Mouse (Mus musculus) ES-E14 (cell line): ENCODE measurements around the gene Akap10. TPM values are rescaled to one million over a fixed set of nuclear protein-coding genes. Genes with fewer than 3 reads are reported as not detected.

ENCODE experiments used
- DNase-seq: peaks from one replicate; pipeline ENCODE4 v3.0.0-alpha.2; 2013; ENCODE audit warnings: low read depth, low spot score
- H3K27ac ChIP-seq: 2 replicates; pipeline ENCODE4 v1.5.1; 2012; ENCODE audit warnings: low read depth, mild to moderate bottlenecking, low read length, moderate library complexity, mixed read lengths; ENCODE audit not compliant: poor library complexity, insufficient read depth, severe bottlenecking
- H3K36me3 ChIP-seq: 2 replicates; pipeline ENCODE4 v1.6.1; 2012; ENCODE audit warnings: mild to moderate bottlenecking, low read length, moderate library complexity, mixed read lengths; ENCODE audit not compliant: control insufficient read depth, poor library complexity, insufficient read depth, severe bottlenecking
- H3K4me1 ChIP-seq, 2 experiments: fragments of 150-350 bp in 1 of 2; sonication (generic) in 1 of 2; 2 replicates each; pipeline ENCODE4 v1.6.1; 2012; ENCODE audit warnings: low read length in 2 of 2, mild to moderate bottlenecking in 1 of 2, mixed read lengths in 1 of 2; ENCODE audit not compliant: control insufficient read depth in 2 of 2, insufficient read depth in 2 of 2, poor library complexity in 1 of 2
- H3K4me3 ChIP-seq, 2 experiments: fragments of 150-350 bp in 1 of 2; sonication (generic) in 1 of 2; 2 replicates each; pipeline ENCODE4 v1.5.1; 2012; ENCODE audit warnings: low read length in 2 of 2, low read depth in 1 of 2, mild to moderate bottlenecking in 1 of 2, mixed read lengths in 1 of 2; ENCODE audit not compliant: insufficient read depth in 1 of 2, poor library complexity in 1 of 2, severe bottlenecking in 1 of 2
- H3K9ac ChIP-seq: 2 replicates; pipeline ENCODE4 v1.6.1; 2012; ENCODE audit warnings: low read depth, mild to moderate bottlenecking, low read length, mixed read lengths; ENCODE audit not compliant: poor library complexity, insufficient read depth, severe bottlenecking
- H3K9me3 ChIP-seq: fragments of 150-350 bp; sonication (generic); 2 replicates; pipeline ENCODE4 v1.6.1; 2012; ENCODE audit warnings: low read depth, mild to moderate bottlenecking, low read length; ENCODE audit not compliant: control insufficient read depth, insufficient read depth
- CHD2 ChIP-seq: IDR thresholded peaks from 2 replicates; pipeline ENCODE4 v1.6.1; 2014; ENCODE audit warnings: mild to moderate bottlenecking, low read depth, low read length, inconsistent platforms
- HCFC1 ChIP-seq: IDR thresholded peaks from 2 replicates; pipeline ENCODE4 v1.6.1; 2012; ENCODE audit warnings: low read length, inconsistent platforms, borderline replicate concordance; ENCODE audit not compliant: insufficient read depth
- MAFK ChIP-seq: IDR thresholded peaks from 2 replicates; pipeline ENCODE4 v1.6.1; 2014; ENCODE audit warnings: mild to moderate bottlenecking, low read depth, low read length, inconsistent platforms; ENCODE audit not compliant: insufficient read depth
- ZC3H11A ChIP-seq: IDR thresholded peaks from 2 replicates; pipeline ENCODE4 v1.6.1; 2012; ENCODE audit warnings: low read depth, mild to moderate bottlenecking, inconsistent platforms, low read length, borderline replicate concordance
- ZNF384 ChIP-seq: IDR thresholded peaks from 2 replicates; pipeline ENCODE4 v1.6.1; 2012; ENCODE audit warnings: low read depth, low read length, inconsistent platforms
- in situ Hi-C, 2 experiments: fragments of 600-800 bp; cut with MboI; formaldehyde crosslinking; loops; one replicate each; pipeline ENCODE4 v1.15.1; 2025; ENCODE audit warnings: low sequenced_read_pairs in 2 of 2, inconsistent platforms in 1 of 2; ENCODE audit not compliant: unreplicated experiment in 2 of 2
- total RNA-seq: library from RNA; depleted of rRNA; stranded (reverse); fragments of 300-350 nt; gene quantifications from 2 replicates; pipeline ENCODE4 v1.2.3, GENCODE M21; 2012

Akap10 gene
- total RNA-seq, 1 experiment, result 24.2 TPM

- Histone ChIP-seq H3K9me3 (no peaks in the 10 kb centered on the region), H3K9ac (peak overlapping the region; percentile 96; the same call in 1 of the 2 replicates), H3K4me3 (peak overlapping the region; percentile 95 to 99), H3K27ac (no peak overlapping the region), H3K4me1 (peaks cover 0 to 8% of the 10 kb centered on the region in 2 experiments; a peak in 1 of 4 replicates), H3K36me3 (no peaks in the 10 kb centered on the region)
- DNase-seq, result no peak
- TF ChIP-seq ZNF384 (no peak), MAFK (no peak), CHD2 (no peak), ZC3H11A (no peak), HCFC1 (no peak)
- in situ Hi-C loops, result no loop called here
Measured at GRCm38 (mm10) chr11:61930640-61931586, 861 bp upstream of the Akap10 start.

- TF ChIP-seq ZC3H11A (no peak), MAFK (no peak), ZNF384 (no peak), HCFC1 (no peak), CHD2 (no peak)
- Histone ChIP-seq H3K36me3 (no peaks in the 10 kb centered on the region), H3K27ac (peak overlapping the region; percentile 79), H3K4me3 (peak overlapping the region; percentile 95 to 99), H3K9me3 (no peaks in the 10 kb centered on the region), H3K9ac (peak overlapping the region; percentile 96), H3K4me1 (peaks cover 0 to 8% of the 10 kb centered on the region in 2 experiments; a peak in 1 of 4 replicates)
- DNase-seq, result peak; percentile 22
- in situ Hi-C loops, result no loop called here
Measured at GRCm38 (mm10) chr11:61929323-61930097, 542 bp downstream of the Akap10 start.

- no peak for TF ChIP-seq ZNF384
- TF ChIP-seq CHD2, result no peak
- no peak for TF ChIP-seq HCFC1
- no peak for TF ChIP-seq ZC3H11A
- no peak for TF ChIP-seq MAFK
- no peak overlapping the region for H3K9ac ChIP-seq
- no peaks in the 10 kb centered on the region for H3K9me3 ChIP-seq
- in situ Hi-C loops, result no loop called here
- H3K36me3 ChIP-seq, result no peaks in the 10 kb centered on the region
- no peak overlapping the region for H3K27ac ChIP-seq
- no peak for DNase-seq
- H3K4me3 ChIP-seq, result no peak overlapping the region
- no peaks in the 10 kb centered on the region for H3K4me1 ChIP-seq
Measured at GRCm38 (mm10) chr11:61923309-61923708, 6.7 kb downstream of the Akap10 start.

GRCm38 (mm10) chr11:61919702-61920101, 10.3 kb downstream of the Akap10 start:
- Histone ChIP-seq H3K4me3 (no peak overlapping the region), H3K9ac (no peak overlapping the region), H3K4me1 (no peaks in the 10 kb centered on the region), H3K27ac (no peak overlapping the region), H3K9me3 (no peaks in the 10 kb centered on the region), H3K36me3 (peaks cover 7% of the 10 kb centered on the region)
- DNase-seq, result no peak
- in situ Hi-C loops, result no loop called here
- no peak for TF ChIP-seq ZNF384
- no peak for TF ChIP-seq MAFK
- no peak for TF ChIP-seq HCFC1
- TF ChIP-seq ZC3H11A, result no peak
- no peak for TF ChIP-seq CHD2
